Mouse (Mus musculus) adrenal gland, postnatal 25 days (tissue): ENCODE data around the gene Trpm3. TPM values are rescaled to one million over a fixed set of nuclear protein-coding genes. Genes with fewer than 3 reads are reported as not detected.

ENCODE experiments used
- DNase-seq: peaks from one replicate; pipeline ENCODE4 v3.0.0; 2021; ENCODE audit warnings: mixed read lengths
- microRNA-seq, 2 experiments: library from miRNA; unstranded; fragments of <30 nt; microRNA quantifications; one replicate each; pipeline ENCODE4 v1.2.0; 2021
- total RNA-seq: library from RNA; stranded (reverse); gene quantifications from 2 replicates; pipeline ENCODE4 v1.2.3, GENCODE M21; 2021

Trpm3 gene
- total RNA-seq, 1 experiment from 2014 or later, result 0.61 TPM

DNA sequence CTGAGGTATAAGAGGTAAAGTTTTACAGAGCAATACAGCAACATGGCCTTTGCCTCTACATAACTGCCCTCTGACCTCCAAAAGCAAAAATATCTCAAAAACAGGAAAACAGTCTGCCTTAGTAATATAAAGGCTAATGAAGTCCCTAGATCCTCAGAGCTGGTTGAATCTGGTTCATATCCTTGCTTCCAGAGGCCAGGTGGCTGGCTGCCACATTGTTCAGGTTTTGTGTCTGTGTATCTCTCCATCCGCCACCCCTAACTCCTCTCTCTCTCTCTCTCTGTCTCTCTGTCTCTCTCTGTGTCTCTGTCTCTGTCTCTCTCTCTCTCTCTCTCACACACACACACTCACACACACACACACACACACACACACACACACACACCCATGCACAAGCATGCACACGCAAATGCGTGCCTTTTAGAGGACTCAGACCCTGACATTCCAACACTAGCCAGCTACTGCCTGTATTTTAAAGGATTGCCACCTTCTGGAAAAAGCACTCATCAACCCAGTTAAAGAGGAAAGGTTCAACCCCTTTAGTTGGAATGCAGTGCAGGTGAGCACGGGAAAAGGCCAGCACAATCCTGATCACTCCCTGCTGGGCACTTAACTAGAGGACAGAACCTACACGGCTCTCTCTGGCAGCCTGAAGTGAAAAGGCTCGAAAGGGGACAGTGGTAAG, 902.8 kb downstream of the Trpm3 start:
- no peak for DNase-seq

DNA sequence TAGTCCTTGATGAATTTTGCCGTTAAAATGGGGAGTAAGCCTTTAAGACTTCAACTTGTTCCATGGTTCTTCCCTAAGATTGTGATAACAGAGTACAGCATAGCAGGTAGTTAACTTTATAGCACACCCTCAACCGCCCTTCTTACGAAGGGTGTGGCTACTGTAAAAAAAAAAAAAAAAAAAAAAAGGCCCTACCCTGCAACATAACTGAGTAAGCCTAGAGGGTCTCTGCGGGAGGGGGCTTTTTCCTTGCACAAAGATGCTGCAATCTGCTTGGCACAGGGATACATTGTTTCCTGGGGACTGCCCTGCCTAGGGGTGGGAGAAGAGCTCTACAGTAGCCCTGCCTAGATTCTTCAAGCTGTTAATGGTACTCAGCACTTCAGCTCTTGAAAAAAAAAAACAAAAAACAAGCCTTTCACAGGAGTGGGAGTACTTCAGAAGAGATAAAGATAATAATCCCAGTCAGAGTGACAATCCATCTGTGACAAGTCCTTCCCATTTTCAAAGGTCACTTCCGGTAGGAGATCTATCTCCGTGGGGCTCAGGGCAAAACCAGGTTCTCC, 903.4 kb downstream of the Trpm3 start:
- DNase-seq, result no peak

DNA sequence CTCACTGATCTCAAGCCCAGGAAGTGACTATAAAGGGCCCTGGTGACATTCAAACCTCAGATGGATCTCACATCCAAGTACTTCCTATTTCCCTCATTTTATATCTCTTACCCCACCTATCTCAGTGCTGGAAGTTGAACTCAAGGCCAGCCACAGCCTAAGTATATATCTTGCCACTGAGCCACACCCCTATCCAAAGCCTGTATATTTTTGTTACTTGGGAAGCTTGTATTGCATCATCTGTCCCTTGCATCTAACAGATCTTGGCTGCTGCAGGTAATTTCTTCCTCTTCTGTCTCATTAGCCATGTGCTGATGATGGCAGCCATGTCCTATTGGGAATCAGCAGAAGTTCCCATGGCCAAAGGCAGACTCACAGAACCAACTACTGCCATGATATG, 904.9 kb downstream of the Trpm3 start:
- no peak for DNase-seq

Small RNAs within 50 kb of the gene (microRNA-seq; reads per million reads assigned to microRNA genes)
- gene Mir204, result 39.1 to 57.6 reads per million in 2 experiments
